24 mouse cellular contexts compared by ENCODE assay signal in the genomic region with DNA sequence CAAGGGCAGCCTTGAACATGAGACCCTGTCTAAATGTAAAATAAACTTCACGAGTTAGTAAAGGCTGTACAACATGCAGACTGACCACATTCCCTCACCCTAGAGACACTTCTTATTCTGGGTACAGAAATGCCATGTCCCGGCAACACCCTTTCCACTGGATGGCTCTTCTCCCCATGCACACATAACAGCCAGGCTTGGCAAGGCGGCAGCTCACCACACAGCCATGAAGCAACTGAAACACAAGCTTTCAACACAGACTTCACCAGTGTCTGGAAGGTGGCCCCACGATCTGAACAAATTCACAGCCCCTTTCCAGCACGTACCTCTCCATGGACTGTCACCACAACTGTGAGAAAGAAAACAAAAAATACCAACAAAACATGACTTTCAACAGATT. TPM values are rescaled to one million over a fixed set of nuclear protein-coding genes. Genes with fewer than 3 reads are reported as not detected.
"Had no signal": no experiment of that assay in that cellular context is flagged by ENCODE, and none has a peak within 500 bp of the region (broad histone marks: within the 10 kb centered on the region; RNA-seq: fewer than 3 reads in every experiment).

No protein-coding gene starts in this region.

- H3K9me3 ChIP-seq: limb, embryonic 12.5 days; megakaryocyte, embryonic 14.5 days; midbrain, embryonic 15.5 days; neural tube, embryonic 12.5 days had no signal

- H3K27me3 ChIP-seq: limb, embryonic 12.5 days; megakaryocyte, embryonic 14.5 days; midbrain, embryonic 15.5 days; neural tube, embryonic 12.5 days had no signal

- H3K27ac ChIP-seq: kidney, postnatal 0 days; limb, embryonic 12.5 days; liver, embryonic 14.5 days; midbrain, embryonic 15.5 days; neural tube, embryonic 12.5 days; stomach, postnatal 0 days had no signal

- H3K9ac ChIP-seq: limb, embryonic 12.5 days; liver, embryonic 14.5 days; midbrain, embryonic 15.5 days; neural tube, embryonic 12.5 days had no signal

- H3K4me2 ChIP-seq: limb, embryonic 12.5 days; midbrain, embryonic 11.5 days; midbrain, embryonic 15.5 days; neural tube, embryonic 12.5 days had no signal

- H3K36me3 ChIP-seq: midbrain, embryonic 15.5 days had no signal

- ATAC-seq: midbrain, embryonic 15.5 days had no signal

- H3K4me3 ChIP-seq: limb, embryonic 12.5 days; midbrain, embryonic 15.5 days; neural tube, embryonic 12.5 days had no signal

- DNase-seq: kidney, adult 9 months; kidney, postnatal 36 days; layer of hippocampus, adult 9-11 months; layer of hippocampus, postnatal 36 days; liver; lung, adult 2 months; lung, postnatal 10 days; lung, postnatal 4 days; thymus, adult 2 months; thymus, postnatal 25 days had no signal

RNA-seq across cellular contexts. Expression of gene Plet1, which starts 30.6 kb away (rescaled TPM):
- total RNA-seq: layer of hippocampus, postnatal 36 days; left cerebral cortex, adult 8-10 months; left cerebral cortex, postnatal 36 days; monocyte, adult 5-6 weeks had no signal

RNA-seq across cellular contexts. Expression of gene Tex12, which starts 36.2 kb away (rescaled TPM):
- total RNA-seq: layer of hippocampus, adult 18-20 months; layer of hippocampus, postnatal 36 days; left cerebral cortex, adult 8-10 months; left cerebral cortex, postnatal 36 days; monocyte, adult 5-6 weeks; neutrophil, adult 5-6 weeks had no signal
- polyA plus RNA-seq: kidney, postnatal 0 days; limb, embryonic 12.5 days; liver, embryonic 14.5 days; lung, adult 2 months; stomach, postnatal 0 days; thymus, adult 2 months; urinary bladder, adult 2 months had no signal
